Mouse (Mus musculus) kidney, postnatal 0 days (tissue): ENCODE measurements around the gene Fam78b. TPM values are rescaled to one million over a fixed set of nuclear protein-coding genes. Genes with fewer than 3 reads are reported as not detected.

Experiments used
- ATAC-seq: fragments of 200-750 bp; cut with Nextera tagmentation; replicated peaks from 2 replicates; pipeline ENCODE4 v1.8.0; 2017; ENCODE audit warnings: low read depth, moderate number of reproducible peaks, moderate TSS enrichment, moderate library complexity; ENCODE audit not compliant: low FRiP score
- DNase-seq: peaks from one replicate; pipeline ENCODE4 v3.0.0-alpha.2; 2016; ENCODE audit warnings: low spot score
- H3K27ac ChIP-seq: fragments of 300-500 bp; sonication (generic); 2 replicates; pipeline ENCODE4 v1.5.1; 2014; ENCODE audit warnings: mild to moderate bottlenecking
- H3K27me3 ChIP-seq: fragments of 300-500 bp; sonication (generic); 2 replicates; pipeline ENCODE4 v1.6.1; 2014; ENCODE audit warnings: low read length, mixed read lengths; ENCODE audit not compliant: insufficient read depth
- H3K36me3 ChIP-seq: fragments of 300-500 bp; sonication (generic); 2 replicates; pipeline ENCODE4 v1.6.1; 2014; ENCODE audit warnings: low read length, mixed read lengths; ENCODE audit not compliant: insufficient read depth
- H3K4me1 ChIP-seq: fragments of 300-500 bp; sonication (generic); replicated peaks from 2 replicates; pipeline ENCODE4 v1.6.1; 2014; ENCODE audit warnings: antibody characterized with exemption, low read length, mixed read lengths; ENCODE audit not compliant: insufficient read depth
- H3K4me2 ChIP-seq: fragments of 300-500 bp; sonication (generic); 2 replicates; pipeline ENCODE4 v1.6.1; 2014; ENCODE audit warnings: mild to moderate bottlenecking, low read length, moderate library complexity, mixed read lengths
- H3K4me3 ChIP-seq: fragments of 300-500 bp; sonication (generic); replicated peaks from 2 replicates; pipeline ENCODE4 v1.5.1; 2014; ENCODE audit warnings: low read depth, low read length
- H3K9ac ChIP-seq: fragments of 300-500 bp; sonication (generic); 2 replicates; pipeline ENCODE4 v1.6.1; 2014; ENCODE audit warnings: low read depth, low read length
- H3K9me3 ChIP-seq: fragments of 300-500 bp; sonication (generic); replicated peaks from 2 replicates; pipeline ENCODE4 v1.6.1; 2016; ENCODE audit warnings: low read length, inconsistent platforms, mixed read lengths
- CTCF ChIP-seq: IDR thresholded peaks from 2 replicates; pipeline ENCODE4 v1.5.1; 2016; ENCODE audit warnings: antibody characterized with exemption, low read depth, mild to moderate bottlenecking, moderate library complexity
- WGBS: fragments of 180-500 bp; shearing (Covaris S2); extraction: QIAGEN DNeasy Blood & Tissue Kit; methylation state at CpG from one replicate; pipeline ENCODE4 v1.1.7; 2014; 5-methylcytosine and 5-hydroxymethylcytosine counted together
- polyA plus RNA-seq: library from polyadenylated mRNA; unstranded; fragments of >200 nt; fragmentation: Nextera tagmentation; extraction: Ambion mirVana; gene quantifications from 2 replicates; pipeline ENCODE4 v1.2.1, GENCODE M21; 2015

Gene Fam78b
- polyA plus RNA-seq, 1 experiment from 2014 or later: 1.0 TPM

GRCm38 (mm10) chr1:167079476-167079875 lies 78.3 kb downstream of the Fam78b start:
- 24% methylated on average over 5 of the region's 5 CpGs for WGBS

DNA sequence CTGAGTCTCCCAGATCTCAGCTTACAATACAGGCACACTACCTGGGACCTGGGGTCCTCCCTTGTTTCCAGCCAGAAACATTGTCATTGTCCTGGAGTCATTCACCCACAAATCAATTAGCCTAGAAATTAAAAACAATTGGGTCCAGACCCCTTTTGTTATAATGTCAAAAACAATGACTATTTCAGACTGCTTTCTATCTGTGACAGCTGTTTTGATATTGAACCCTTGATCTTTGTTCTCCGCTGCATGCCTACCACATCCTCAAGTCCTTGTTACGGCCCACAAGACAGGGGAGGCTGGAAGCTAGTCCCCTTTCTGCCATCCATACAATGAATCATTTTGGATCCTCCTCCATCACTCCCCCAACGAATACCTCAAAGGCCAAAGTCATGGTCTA lies 80.7 kb downstream of the Fam78b start:
- DNase-seq: no peak
- no peak overlapping the region for H3K27ac ChIP-seq
- no peak overlapping the region for H3K4me2 ChIP-seq
- no peaks in the 10 kb centered on the region for H3K9me3 ChIP-seq
- H3K9ac ChIP-seq: no peak overlapping the region
- H3K36me3 ChIP-seq: no peaks in the 10 kb centered on the region
- TF ChIP-seq CTCF: no peak
- no peak for ATAC-seq
- no peak overlapping the region for H3K4me3 ChIP-seq
- H3K4me1 ChIP-seq: no peaks in the 10 kb centered on the region
- H3K27me3 ChIP-seq: no peaks in the 10 kb centered on the region
- 50% methylated on average over 3 of the region's 3 CpGs for whole genome bisulfite sequencing

More at GRCm38 (mm10) chr1:167079476-167079875, 78.3 kb downstream of the Fam78b start:
- no peak for TF ChIP-seq CTCF
- Histone ChIP-seq H3K27ac (no peak overlapping the region), H3K9me3 (no peaks in the 10 kb centered on the region), H3K4me3 (no peak overlapping the region), H3K9ac (no peak overlapping the region), H3K27me3 (no peaks in the 10 kb centered on the region), H3K4me2 (no peak overlapping the region), H3K4me1 (no peaks in the 10 kb centered on the region), H3K36me3 (no peaks in the 10 kb centered on the region)
- peak; percentile 56 for DNase-seq
- ATAC-seq: no peak

- Histone ChIP-seq H3K27me3 (no peaks in the 10 kb centered on the region), H3K9ac (no peak overlapping the region), H3K4me3 (no peak overlapping the region), H3K9me3 (no peaks in the 10 kb centered on the region), H3K36me3 (no peaks in the 10 kb centered on the region), H3K27ac (no peak overlapping the region), H3K4me2 (no peak overlapping the region), H3K4me1 (no peaks in the 10 kb centered on the region)
- WGBS: 11% methylated on average over 4 of the region's 4 CpGs
- ATAC-seq (no peak), DNase-seq (peak; percentile 29)
- TF ChIP-seq CTCF: no peak
Measured at GRCm38 (mm10) chr1:167082506-167083100, 81.4 kb downstream of the Fam78b start.

GRCm38 (mm10) chr1:167083181-167083580 lies 82.0 kb downstream of the Fam78b start:
- Histone ChIP-seq H3K36me3 (no peaks in the 10 kb centered on the region), H3K9me3 (no peaks in the 10 kb centered on the region), H3K4me2 (no peak overlapping the region), H3K27me3 (no peaks in the 10 kb centered on the region), H3K4me1 (no peaks in the 10 kb centered on the region), H3K9ac (no peak overlapping the region), H3K27ac (no peak overlapping the region), H3K4me3 (no peak overlapping the region)
- ATAC-seq (no peak), DNase-seq (no peak)
- TF ChIP-seq CTCF: no peak
- 80% methylated on average over 2 of the region's 2 CpGs for WGBS

DNA sequence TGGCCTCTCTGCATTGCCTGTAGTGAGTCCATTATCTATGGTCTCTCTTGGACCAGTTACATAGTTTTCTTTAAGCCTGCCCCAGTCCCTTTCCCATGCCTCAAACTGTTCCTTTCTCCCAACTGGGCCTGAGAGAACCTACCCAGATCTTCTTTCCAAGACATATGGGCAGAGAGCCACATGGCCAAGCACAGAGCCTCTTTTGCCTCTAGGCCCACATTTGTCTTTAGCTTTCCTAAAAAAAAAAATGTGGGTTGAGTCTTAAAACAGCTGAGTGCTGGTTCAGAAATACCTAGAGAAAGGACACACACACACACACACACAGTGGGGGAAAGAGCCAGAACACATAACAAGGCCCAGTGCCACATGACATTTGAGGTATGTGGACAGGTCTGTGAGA lies 83.1 kb downstream of the Fam78b start:
- Histone ChIP-seq H3K27me3 (no peaks in the 10 kb centered on the region), H3K36me3 (no peaks in the 10 kb centered on the region), H3K9ac (no peak overlapping the region), H3K4me1 (no peaks in the 10 kb centered on the region), H3K4me3 (no peak overlapping the region), H3K4me2 (no peak overlapping the region), H3K9me3 (no peaks in the 10 kb centered on the region), H3K27ac (no peak overlapping the region)
- DNase-seq: no peak
- TF ChIP-seq CTCF: no peak
- no peak for ATAC-seq

DNA sequence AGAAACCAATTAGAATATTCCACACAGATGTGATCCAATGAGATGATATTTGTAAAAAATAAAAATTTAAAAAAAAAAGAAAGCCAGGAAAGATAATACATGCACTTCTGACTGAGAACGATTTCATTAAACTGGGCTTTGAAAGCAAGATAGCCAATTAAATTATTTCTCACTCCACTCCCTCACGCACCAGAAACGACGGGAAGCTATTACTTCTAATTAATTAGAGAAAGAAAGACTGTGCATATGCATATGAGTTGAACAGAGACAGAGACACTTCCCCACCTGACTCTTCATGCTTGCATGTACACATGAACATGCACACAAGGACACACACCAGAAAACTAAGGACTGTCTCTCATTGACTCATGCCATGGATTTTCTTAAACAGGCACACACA lies 84.2 kb downstream of the Fam78b start:
- H3K4me2 ChIP-seq: no peak overlapping the region
- 77% methylated on average over 4 of the region's 4 CpGs for WGBS
- no peaks in the 10 kb centered on the region for H3K9me3 ChIP-seq
- no peaks in the 10 kb centered on the region for H3K4me1 ChIP-seq
- DNase-seq (no peak), ATAC-seq (no peak)
- no peak overlapping the region for H3K4me3 ChIP-seq
- H3K9ac ChIP-seq: no peak overlapping the region
- no peak for TF ChIP-seq CTCF
- H3K27ac ChIP-seq: no peak overlapping the region
- H3K36me3 ChIP-seq: no peaks in the 10 kb centered on the region
- no peaks in the 10 kb centered on the region for H3K27me3 ChIP-seq

- WGBS: 87% methylated on average over 6 of the region's 6 CpGs
Measured at GRCm38 (mm10) chr1:167090466-167090865, 89.2 kb downstream of the Fam78b start.

More at GRCm38 (mm10) chr1:167090466-167090865, 89.2 kb downstream of the Fam78b start:
- Histone ChIP-seq H3K4me2 (no peak overlapping the region), H3K9ac (no peak overlapping the region), H3K36me3 (no peaks in the 10 kb centered on the region), H3K4me3 (no peak overlapping the region), H3K4me1 (no peaks in the 10 kb centered on the region), H3K27me3 (no peaks in the 10 kb centered on the region), H3K27ac (no peak overlapping the region), H3K9me3 (no peaks in the 10 kb centered on the region)
- DNase-seq: no peak
- no peak for TF ChIP-seq CTCF
- ATAC-seq: no peak
